Mouse (Mus musculus) liver, embryonic 16.5 days (tissue): ENCODE results near the gene Ikzf3. TPM values are rescaled to one million over a fixed set of nuclear protein-coding genes. Genes with fewer than 3 reads are reported as not detected.

Experiments used
- ATAC-seq: fragments of 200-750 bp; cut with Nextera tagmentation; 2 replicates; pipeline ENCODE4 v1.8.0; 2017; ENCODE audit warnings: low read depth, mild to moderate bottlenecking, moderate number of reproducible peaks, moderate library complexity
- H3K27ac ChIP-seq: fragments of 300-500 bp; sonication (generic); 2 replicates; pipeline ENCODE4 v1.5.1; 2014; ENCODE audit warnings: mild to moderate bottlenecking, low read length
- H3K27me3 ChIP-seq: fragments of 300-500 bp; sonication (generic); 2 replicates; pipeline ENCODE4 v1.6.1; 2014; ENCODE audit warnings: low read depth, low read length, mixed read lengths; ENCODE audit not compliant: control insufficient read depth, insufficient read depth
- H3K36me3 ChIP-seq: fragments of 300-500 bp; sonication (generic); 2 replicates; pipeline ENCODE4 v1.6.1; 2014; ENCODE audit warnings: mild to moderate bottlenecking; ENCODE audit not compliant: control insufficient read depth, insufficient read depth
- H3K4me1 ChIP-seq: fragments of 300-500 bp; sonication (generic); 2 replicates; pipeline ENCODE4 v1.6.1; 2014; ENCODE audit warnings: low read depth, low read length, mixed read lengths; ENCODE audit not compliant: control insufficient read depth
- H3K4me2 ChIP-seq: fragments of 300-500 bp; sonication (generic); 2 replicates; pipeline ENCODE4 v1.6.1; 2014; ENCODE audit warnings: low read depth, low read length, mixed read lengths
- H3K4me3 ChIP-seq: fragments of 300-500 bp; sonication (generic); 2 replicates; pipeline ENCODE4 v1.5.1; 2014; ENCODE audit warnings: low read depth, mild to moderate bottlenecking, low read length
- H3K9ac ChIP-seq: fragments of 300-500 bp; sonication (generic); 2 replicates; pipeline ENCODE4 v1.6.1; 2014; ENCODE audit warnings: low read depth, low read length
- H3K9me3 ChIP-seq: fragments of 300-500 bp; sonication (generic); replicated peaks from 2 replicates; pipeline ENCODE4 v1.6.1; 2016; ENCODE audit warnings: low read length; ENCODE audit not compliant: control insufficient read depth
- WGBS: fragments of 180-500 bp; shearing (Covaris S2); extraction: QIAGEN DNeasy Blood & Tissue Kit; methylation state at CpG from one replicate; pipeline ENCODE4 v1.1.7; 2014; ENCODE audit not compliant: insufficient replicate concordance; 5-methylcytosine and 5-hydroxymethylcytosine counted together
- polyA plus RNA-seq: library from polyadenylated mRNA; unstranded; fragments of >200 nt; fragmentation: Nextera tagmentation; extraction: Ambion mirVana; gene quantifications from 2 replicates; pipeline ENCODE4 v1.2.1, GENCODE M21; 2015

Gene Ikzf3
- polyA plus RNA-seq, 1 experiment from 2014 or later: 0.19 TPM

- no peak overlapping the region for H3K4me3 ChIP-seq
- peaks cover 9% of the 10 kb centered on the region for H3K4me1 ChIP-seq
- H3K9ac ChIP-seq: no peak overlapping the region
- no peak for ATAC-seq
- whole genome bisulfite sequencing: 18% methylated on average over 10 of the region's 11 CpGs
- H3K27me3 ChIP-seq: peaks cover 33% of the 10 kb centered on the region
- peaks cover 5% of the 10 kb centered on the region; the same call in 1 of the 2 replicates for H3K36me3 ChIP-seq
- H3K4me2 ChIP-seq: no peak overlapping the region
- H3K27ac ChIP-seq: no peak overlapping the region
- no peaks in the 10 kb centered on the region for H3K9me3 ChIP-seq
These were observed 86.6 kb downstream of the Ikzf3 start for GRCm38 (mm10) chr11:98459071-98459741.

- no peak for ATAC-seq
- H3K9me3 ChIP-seq: no peaks in the 10 kb centered on the region
- H3K9ac ChIP-seq: peak overlapping the region; percentile 43
- H3K36me3 ChIP-seq: peaks cover 10% of the 10 kb centered on the region
- peaks cover 33% of the 10 kb centered on the region for H3K27me3 ChIP-seq
- H3K27ac ChIP-seq: no peak overlapping the region
- H3K4me1 ChIP-seq: peaks cover 9% of the 10 kb centered on the region
- 4% methylated on average over 28 of the region's 30 CpGs for WGBS
- peak overlapping the region; percentile 64 for H3K4me3 ChIP-seq
- peak overlapping the region; percentile 79 for H3K4me2 ChIP-seq
These were observed 87.5 kb downstream of the Ikzf3 start for GRCm38 (mm10) chr11:98458121-98458990.

- Histone ChIP-seq H3K4me1 (peaks cover 9% of the 10 kb centered on the region), H3K9me3 (no peaks in the 10 kb centered on the region), H3K9ac (peak overlapping the region; percentile 43), H3K4me2 (peak overlapping the region; percentile 79), H3K27ac (peak overlapping the region; percentile 34; the same call in 1 of the 2 replicates), H3K4me3 (peak overlapping the region; percentile 64), H3K36me3 (peaks cover 10% of the 10 kb centered on the region), H3K27me3 (peaks cover 33% of the 10 kb centered on the region)
- peak; percentile 76 for ATAC-seq
- WGBS: under 1% methylated on average over 52 of the region's 64 CpGs
These were observed 88.3 kb downstream of the Ikzf3 start for GRCm38 (mm10) chr11:98457367-98458120.

- Histone ChIP-seq H3K4me2 (peak overlapping the region; percentile 79), H3K27me3 (peaks cover 33% of the 10 kb centered on the region), H3K36me3 (peaks cover 11% of the 10 kb centered on the region), H3K4me1 (peaks cover 9% of the 10 kb centered on the region), H3K9me3 (no peaks in the 10 kb centered on the region), H3K27ac (peak overlapping the region; percentile 34; the same call in 1 of the 2 replicates), H3K9ac (no peak overlapping the region), H3K4me3 (peak overlapping the region; percentile 64)
- WGBS: 28% methylated on average over 9 of the region's 9 CpGs
- ATAC-seq: no peak
These were observed 88.9 kb downstream of the Ikzf3 start for GRCm38 (mm10) chr11:98456945-98457344.

- H3K9ac ChIP-seq: no peak overlapping the region
- peaks cover 13% of the 10 kb centered on the region for H3K36me3 ChIP-seq
- H3K4me1 ChIP-seq: peaks cover 9% of the 10 kb centered on the region
- H3K4me3 ChIP-seq: no peak overlapping the region
- ATAC-seq: no peak
- H3K27me3 ChIP-seq: peaks cover 33% of the 10 kb centered on the region
- 54% methylated on average over 5 of the region's 5 CpGs for WGBS
- no peaks in the 10 kb centered on the region for H3K9me3 ChIP-seq
- H3K27ac ChIP-seq: no peak overlapping the region
- no peak overlapping the region for H3K4me2 ChIP-seq
These were observed 89.3 kb downstream of the Ikzf3 start for GRCm38 (mm10) chr11:98456545-98456944.

- peaks cover 9% of the 10 kb centered on the region for H3K4me1 ChIP-seq
- ATAC-seq: no peak
- peaks cover 30% of the 10 kb centered on the region for H3K27me3 ChIP-seq
- H3K9me3 ChIP-seq: no peaks in the 10 kb centered on the region
- peaks cover 13% of the 10 kb centered on the region for H3K36me3 ChIP-seq
- H3K4me3 ChIP-seq: no peak overlapping the region
- H3K4me2 ChIP-seq: no peak overlapping the region
- no peak overlapping the region for H3K9ac ChIP-seq
- H3K27ac ChIP-seq: no peak overlapping the region
- 70% methylated on average over 4 of the region's 4 CpGs for WGBS
These were observed 90.3 kb downstream of the Ikzf3 start for GRCm38 (mm10) chr11:98455484-98455883.

GRCm38 (mm10) chr11:98449921-98450771 is 95.7 kb downstream of the Ikzf3 start:
- Histone ChIP-seq H3K27ac (no peak overlapping the region), H3K4me2 (peak overlapping the region; percentile 56), H3K36me3 (peaks cover 13% of the 10 kb centered on the region), H3K4me3 (peak overlapping the region; percentile 9; the same call in 1 of the 2 replicates), H3K27me3 (peaks cover 32% of the 10 kb centered on the region), H3K9me3 (no peaks in the 10 kb centered on the region), H3K9ac (no peak overlapping the region), H3K4me1 (no peaks in the 10 kb centered on the region; the same call in 1 of the 2 replicates)
- no peak for ATAC-seq
- 66% methylated on average over 20 of the region's 20 CpGs for WGBS

GRCm38 (mm10) chr11:98449419-98449818 is 96.4 kb downstream of the Ikzf3 start:
- H3K27me3 ChIP-seq: peaks cover 32% of the 10 kb centered on the region
- no peak overlapping the region for H3K9ac ChIP-seq

More at GRCm38 (mm10) chr11:98449419-98449818, 96.4 kb downstream of the Ikzf3 start:
- H3K4me1 ChIP-seq: no peaks in the 10 kb centered on the region; the same call in 1 of the 2 replicates
- 62% methylated on average over 3 of the region's 3 CpGs for WGBS
- H3K27ac ChIP-seq: no peak overlapping the region
- H3K4me3 ChIP-seq: peak overlapping the region; percentile 53
- ATAC-seq: no peak
- peaks cover 10% of the 10 kb centered on the region for H3K36me3 ChIP-seq
- H3K9me3 ChIP-seq: no peaks in the 10 kb centered on the region
- H3K4me2 ChIP-seq: peak overlapping the region; percentile 56
